Mouse (Mus musculus): ENCODE measurements at regions not wholly inside any gene's neighbourhood (a gene's known extent, or its start where the extent isn't known, plus 50 kb on each side); places are given as distances from the start of the nearest gene placed in this dataset.
"Not testable (repeated sequence)": the region's sequence is repeated elsewhere in the genome, so short reads cannot be mapped to it uniquely, and the experiment has no call there.

DNA sequence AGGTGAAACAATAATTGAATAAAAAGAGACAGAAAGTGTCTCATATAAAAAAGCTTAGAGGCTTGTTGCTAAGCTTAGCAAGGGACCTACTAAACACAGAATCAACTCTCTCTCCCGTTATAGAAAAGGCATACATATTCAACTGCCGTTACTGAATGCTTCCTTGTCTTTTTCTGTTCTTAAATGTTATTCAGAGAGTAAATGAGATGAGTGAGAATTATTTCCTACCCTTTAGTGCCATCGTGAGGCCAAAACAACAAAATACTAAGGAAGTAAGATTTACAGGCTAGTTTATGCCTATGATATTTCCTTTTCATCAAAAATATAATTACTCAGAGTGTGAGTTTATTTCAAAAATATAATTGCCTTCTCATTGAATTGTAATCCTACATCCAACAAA, 686.6 kb upstream of the 1700008P02Rik start:
- peak; percentile 13 for DNase-seq (ENCODE audit: inconsistent ontology term)

DNA sequence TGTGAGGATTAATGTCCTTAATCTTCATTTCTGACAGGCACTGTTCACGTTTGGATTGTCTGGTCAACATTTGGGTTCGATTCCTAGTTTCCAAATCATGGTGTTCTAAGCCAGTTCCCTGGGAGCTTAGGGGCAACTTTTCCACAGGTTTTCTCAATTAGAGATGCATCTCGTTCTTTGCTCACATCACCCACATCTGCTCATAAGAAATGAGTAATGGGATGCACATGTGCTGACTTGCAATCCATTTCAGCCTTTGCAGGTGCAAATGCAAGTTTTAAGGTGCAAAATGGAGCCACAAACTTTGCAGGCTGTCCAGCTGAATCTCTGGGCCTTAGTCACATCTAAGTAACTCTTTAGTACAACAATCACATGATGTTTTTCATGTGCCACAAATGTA, 678.3 kb upstream of the 1700008P02Rik start:
- no peak for DNase-seq (ENCODE audit: inconsistent ontology term)

DNA sequence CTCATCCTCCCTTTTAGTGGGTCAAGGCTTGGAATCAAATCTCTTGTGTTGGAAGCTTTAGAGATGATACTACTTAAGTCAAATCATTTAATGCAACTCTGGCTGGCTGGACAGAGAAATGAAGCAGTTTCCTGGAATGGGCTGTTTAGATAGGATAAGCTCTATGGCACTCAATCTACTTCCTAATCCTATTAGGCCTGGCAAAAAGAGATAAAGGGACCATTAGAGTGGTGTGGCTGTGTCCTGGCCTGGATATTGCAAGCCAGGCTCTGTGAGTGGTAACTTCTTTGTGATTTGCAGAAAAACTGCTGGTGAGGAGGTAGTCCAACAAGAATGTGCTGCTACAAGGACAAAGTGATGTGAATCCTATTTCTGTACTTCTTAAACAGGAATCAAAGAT, 670.8 kb upstream of the 1700008P02Rik start:
- no peak for DNase-seq (ENCODE audit: inconsistent ontology term)

DNA sequence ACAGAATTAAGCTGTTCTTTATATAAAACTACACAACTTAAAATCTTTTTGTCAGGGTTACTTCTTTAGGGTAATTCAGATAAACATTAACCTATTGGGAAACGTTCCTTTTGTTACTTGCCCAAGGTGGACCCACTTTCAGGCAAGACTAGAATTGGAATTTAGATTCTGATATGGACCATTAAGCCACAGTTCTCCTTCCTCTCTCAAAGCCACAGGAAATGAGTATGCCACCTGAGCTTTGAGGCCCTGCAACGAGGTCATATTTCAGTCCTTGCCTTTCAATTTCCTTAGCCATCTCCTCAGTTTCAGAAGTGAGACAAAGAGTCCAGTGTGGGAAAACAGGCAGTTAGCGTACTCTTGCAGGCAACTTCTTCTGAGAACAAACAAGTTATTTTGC, 637.3 kb upstream of the 1700008P02Rik start:
- no peak for DNase-seq (ENCODE audit: inconsistent ontology term)

DNA sequence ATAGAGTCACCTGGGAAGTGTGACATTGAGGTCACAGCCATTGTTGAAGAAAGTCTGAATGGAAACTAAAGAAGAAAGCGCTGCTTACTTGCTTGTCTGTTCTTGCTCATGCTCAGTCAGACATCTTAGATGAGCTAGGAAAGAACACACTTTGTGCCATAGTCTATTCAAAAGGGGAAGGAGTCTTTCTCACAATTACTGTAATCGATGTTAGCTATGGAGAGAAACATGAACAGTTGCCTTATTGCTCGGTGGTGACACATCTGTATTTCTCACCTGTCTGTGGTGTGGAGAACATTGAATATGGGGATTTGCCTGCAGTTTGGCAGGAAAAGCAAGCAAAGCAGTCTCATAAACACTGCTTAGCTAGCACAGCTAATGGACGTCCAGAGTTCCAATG, 628.1 kb upstream of the 1700008P02Rik start:
- DNase-seq (ENCODE audit: inconsistent ontology term): no peak

DNA sequence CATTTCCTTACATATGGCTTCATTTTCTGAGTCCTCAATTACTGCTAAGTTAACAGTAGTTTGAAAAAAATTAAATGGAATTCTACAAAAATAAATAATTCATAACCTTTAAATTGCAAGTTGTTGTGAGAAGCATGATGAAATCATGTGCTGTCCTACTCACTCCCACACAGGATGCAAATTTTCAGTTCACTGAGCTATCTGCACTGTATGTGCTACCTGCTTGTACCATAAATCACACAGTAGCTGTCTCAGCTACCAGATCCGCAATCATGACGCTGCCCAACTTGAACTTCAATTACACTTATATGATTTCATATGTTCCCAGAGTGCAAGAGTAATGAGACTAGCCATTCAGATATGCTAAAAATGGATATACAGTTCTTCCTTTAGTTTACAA, 609.5 kb upstream of the 1700008P02Rik start:
- DNase-seq (ENCODE audit: inconsistent ontology term): no peak

DNA sequence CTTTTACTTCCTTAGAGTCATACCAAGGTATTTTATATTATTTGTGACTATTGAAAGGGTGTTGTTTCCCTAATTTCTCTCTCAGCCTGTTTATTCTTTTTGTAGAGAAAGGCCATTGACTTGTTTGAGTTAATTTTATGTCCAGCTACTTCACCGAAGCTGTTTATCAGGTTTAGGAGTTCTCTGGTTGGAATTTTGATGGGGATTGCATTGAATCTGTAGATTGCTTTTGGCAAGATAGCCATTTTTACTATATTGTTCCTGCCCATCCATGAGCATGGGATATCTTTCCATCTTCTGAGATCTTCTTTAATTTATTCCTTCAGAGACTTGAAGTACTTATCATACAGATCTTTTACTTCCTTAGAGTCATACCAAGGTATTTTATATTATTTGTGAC, 568.3 kb upstream of the 1700008P02Rik start:
- not testable (repeated sequence) for DNase-seq (ENCODE audit: inconsistent ontology term)

DNA sequence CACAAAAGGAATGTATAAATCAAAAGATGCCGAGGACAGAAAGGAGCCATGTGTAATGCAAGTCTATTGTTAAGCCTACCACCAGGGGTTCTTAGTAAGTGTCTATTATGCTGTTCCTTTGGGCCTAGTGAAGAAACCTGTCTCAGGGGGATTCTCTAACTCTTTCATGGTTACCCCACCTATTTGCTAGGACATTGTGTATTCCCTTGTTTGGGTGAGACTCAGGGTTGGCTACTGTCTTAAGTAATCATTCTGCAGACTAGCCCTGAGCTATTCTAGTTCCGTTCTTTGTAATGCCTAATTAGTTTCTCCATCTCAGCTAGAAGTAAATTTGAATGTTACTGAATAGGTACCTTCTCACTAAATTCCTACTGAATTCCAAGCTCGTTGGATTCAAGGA, 546.4 kb upstream of the 1700008P02Rik start:
- DNase-seq (ENCODE audit: inconsistent ontology term): no peak

DNA sequence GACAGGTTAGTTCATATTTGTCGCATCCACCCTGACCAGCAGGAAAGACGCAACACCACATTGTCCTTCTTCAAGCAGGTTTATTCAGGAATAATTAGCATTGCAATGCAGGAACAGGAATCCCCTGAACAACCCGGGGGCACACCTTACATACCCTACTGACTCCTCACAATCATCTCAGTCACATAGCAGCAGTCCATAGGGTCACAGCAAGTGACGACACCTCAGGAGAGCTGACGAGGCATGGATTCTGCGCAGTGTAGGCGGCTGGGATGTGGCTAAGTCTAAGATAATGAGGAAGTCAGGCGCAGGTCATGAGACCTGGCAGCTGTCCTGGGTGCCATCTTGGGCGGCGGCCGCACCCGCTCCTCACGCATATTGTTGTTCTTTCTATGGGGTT, 518.8 kb upstream of the 1700008P02Rik start:
- no peak for DNase-seq (ENCODE audit: inconsistent ontology term)

DNA sequence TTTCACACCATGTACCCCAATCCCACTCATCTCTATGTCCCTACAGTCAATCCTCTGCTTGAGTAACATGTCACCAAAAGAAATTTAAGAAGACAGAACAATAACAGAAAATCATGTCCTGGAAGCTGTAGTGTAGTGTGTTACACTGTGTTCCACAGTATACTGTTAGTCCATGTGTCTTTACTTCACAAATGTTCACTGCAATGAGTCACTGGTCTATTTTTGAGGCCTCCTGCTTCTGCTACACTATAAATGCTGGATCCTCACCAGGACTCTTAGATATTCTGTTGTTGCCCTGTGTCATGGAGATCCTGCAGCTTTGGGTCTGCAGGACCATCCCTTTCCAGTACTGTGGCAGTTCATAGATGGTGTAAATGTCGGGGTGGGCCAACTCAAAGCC, 514.5 kb upstream of the 1700008P02Rik start:
- no peak for DNase-seq (ENCODE audit: inconsistent ontology term)
